Mouse (Mus musculus) layer of hippocampus, adult 6 months (tissue): ENCODE results near the gene Glrp1. TPM values are rescaled to one million over a fixed set of nuclear protein-coding genes. Genes with fewer than 3 reads are reported as not detected.

Experiments used
- long read RNA-seq, 2 experiments: library from polyadenylated mRNA; unstranded; transcript quantifications; one replicate each; pipeline ENCODE4 v2.0.0; 2019 to 2020
- polyA plus RNA-seq: library from polyadenylated mRNA; unstranded; fragments of <200 nt; fragmentation: Nextera tagmentation; gene quantifications from 2 replicates; pipeline ENCODE4 v1.2.3, GENCODE M21; 2021

The Glrp1 gene
- 0.09 and 0.15 TPM in 2 replicates for polyA plus RNA-seq
- long read RNA-seq, experiment 1, result 0 reads
- long read RNA-seq, experiment 2, partial matches to known transcripts, result 0 of 2 reads
- long read RNA-seq, experiment 2, other reads (novel, unspliced or antisense), result 0 of 2 reads

GRCm38 (mm10) chr1:88509789-88510188, at the start of gene Glrp1:
Gene Glrp1, minus strand, starts transcription at chr1:88510066.

Other genes with a start within 250 kb of the Glrp1 start
- gene Hjurp, start 232.4 kb downstream of the Glrp1 start, polyA plus RNA-seq, result 5.7 and 6.2 TPM in 2 replicates
- 0.04 and 0.05 TPM in 2 replicates for gene Trpm8, start 232.4 kb downstream of the Glrp1 start, polyA plus RNA-seq
- 0.33 TPM in 1 of 2 replicates, not detected in the other for gene Spp2, start 103.1 kb downstream of the Glrp1 start, polyA plus RNA-seq
- gene Arl4c, start 192.2 kb upstream of the Glrp1 start, polyA plus RNA-seq, result 3.2 and 3.6 TPM in 2 replicates